Mouse (Mus musculus): ENCODE results near the gene Prr12.

DNA sequence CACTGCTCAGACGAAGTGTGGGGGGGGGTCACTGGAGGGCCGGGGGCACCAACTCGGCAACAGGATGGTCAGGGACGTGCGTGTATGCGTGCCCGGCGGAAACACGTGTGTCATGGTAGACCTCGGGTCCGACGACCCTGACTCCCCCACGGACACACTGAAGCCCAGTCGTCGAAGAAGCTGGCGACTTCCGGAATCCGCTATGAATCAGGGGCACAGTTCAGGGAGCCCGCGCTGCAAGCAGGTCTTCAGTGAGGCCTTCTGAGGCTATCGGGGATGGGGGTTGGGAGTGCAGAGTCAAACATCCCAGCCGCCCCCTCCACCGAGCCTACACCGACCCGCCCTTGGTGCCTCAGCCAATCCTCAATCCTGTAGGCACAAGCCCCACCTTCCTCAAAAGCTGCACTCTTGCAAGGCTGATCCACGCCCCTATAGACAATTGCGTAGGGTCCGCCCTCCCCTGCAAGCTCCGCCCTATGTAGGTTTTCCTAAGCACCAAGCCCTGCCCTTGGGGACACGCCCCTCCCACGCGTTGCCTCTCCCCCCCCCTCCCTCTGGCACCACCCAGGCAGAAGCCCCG, 1.3 kb upstream of the Prr12 start:
- TF ChIP-seq CTCF (IDR thresholded peaks at IDR 0.05; ENCODE audit: extremely low read depth, insufficient read depth, insufficient read length, insufficient replicate concordance) (no peak), POLR2A (IDR thresholded peaks at IDR 0.05; ENCODE audit: low read depth, low read length) (peak; percentile 75)
